Mouse (Mus musculus) myocyte (in vitro differentiated cells): ENCODE measurements around the gene Smarcb1.

Experiments
- POLR2A ChIP-seq: IDR thresholded peaks from one replicate; pipeline ENCODE4 v1.6.1; 2011; ENCODE audit warnings: low read depth, mild to moderate bottlenecking, control low read depth, moderate library complexity; ENCODE audit not compliant: insufficient read length
- REST ChIP-seq: IDR thresholded peaks from one replicate; pipeline ENCODE4 v1.6.1; 2011; ENCODE audit warnings: mild to moderate bottlenecking, control low read depth, moderate library complexity; ENCODE audit not compliant: insufficient read depth, insufficient read length
- SRF ChIP-seq: IDR thresholded peaks from one replicate; pipeline ENCODE4 v1.6.1; 2011; ENCODE audit warnings: low read depth; ENCODE audit not compliant: control insufficient read depth, insufficient read length
- TCF3 ChIP-seq: IDR thresholded peaks from one replicate; pipeline ENCODE4 v1.6.1; 2011; ENCODE audit warnings: low read depth, control low read depth; ENCODE audit not compliant: insufficient read length
- USF1 ChIP-seq: IDR thresholded peaks from one replicate; pipeline ENCODE4 v1.6.1; 2011; ENCODE audit warnings: low read depth, mild to moderate bottlenecking, control low read depth, moderate library complexity

GRCm38 (mm10) chr10:75944066-75944772 lies 22.8 kb upstream of the Smarcb1 start:
- TF ChIP-seq USF1 (no peak), POLR2A (no peak), SRF (no peak), REST (no peak), TCF3 (peak; percentile 21)
